Mouse (Mus musculus) adrenal gland, postnatal 4 days (tissue): ENCODE data around the gene Ptprh. TPM values are rescaled to one million over a fixed set of nuclear protein-coding genes. Genes with fewer than 3 reads are reported as not detected.

Experiments
- DNase-seq, 2 experiments: peaks; one replicate each; pipeline ENCODE4 v3.0.0; 2021 to 2022; ENCODE audit warnings: low spot score in 2 of 2, mixed read lengths in 2 of 2
- long read RNA-seq, 2 experiments: library from polyadenylated mRNA; stranded (forward); transcript quantifications; one replicate each; pipeline ENCODE4 v2.0.0; 2021
- total RNA-seq, 2 experiments: library from RNA; stranded (reverse); gene quantifications; 2 replicates each; pipeline ENCODE4 v1.2.3; 2021

Ptprh gene
- under 1 TPM in 1 of 2 experiments, not detected in 1; 0.23 TPM for total RNA-seq
- long read RNA-seq, experiment 1, result 0 reads
- long read RNA-seq, experiment 2, partial matches to known transcripts, result 0 of 3 reads
- long read RNA-seq, experiment 2, other reads (novel, unspliced or antisense), result 3 of 3 reads

GRCm38 (mm10) chr7:4603873-4604272 is at the start of gene Ptprh:
Gene Ptprh (minus strand): TSS chr7:4604041.
- no peak for DNase-seq

DNA sequence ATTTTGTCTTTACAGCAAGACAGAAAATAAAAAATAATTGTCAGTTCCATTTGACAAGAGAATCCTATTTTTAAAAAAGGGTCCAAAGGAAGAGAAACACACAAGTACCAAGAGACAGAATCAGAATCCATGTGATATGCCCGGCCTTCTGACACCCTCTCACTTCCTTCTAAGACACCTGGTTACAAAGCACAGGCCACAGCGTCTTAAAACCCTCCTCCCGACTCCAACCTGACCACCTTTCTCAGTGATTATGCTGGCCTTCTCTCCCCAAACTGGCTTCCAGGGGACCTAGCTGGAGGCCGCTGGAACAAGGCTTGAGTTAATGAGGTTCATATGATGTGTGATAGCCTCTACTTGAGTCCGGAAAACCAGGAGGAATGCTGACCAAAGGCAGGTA is 49.5 kb upstream of the Ptprh start:
- no peak for DNase-seq

DNA sequence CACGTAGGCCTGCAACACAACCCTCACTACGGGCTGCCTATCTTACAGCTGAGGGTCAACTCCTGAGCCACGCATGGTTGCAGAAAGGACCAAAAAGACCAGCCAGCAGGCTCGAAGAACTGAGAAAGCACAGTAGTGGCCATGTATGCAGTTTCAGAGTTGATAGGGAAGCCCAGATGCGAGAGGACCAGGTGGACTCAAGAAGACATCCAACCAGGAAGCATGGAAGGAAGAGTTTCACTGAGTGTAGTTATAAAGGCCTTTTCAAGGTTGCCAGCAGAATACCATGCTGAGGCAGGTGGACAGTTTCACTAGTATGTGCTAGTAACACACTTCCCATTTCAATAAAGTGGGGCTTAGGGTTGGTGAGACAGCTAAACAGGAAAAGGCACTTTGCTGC is 48.9 kb upstream of the Ptprh start:
- no peak for DNase-seq

- DNase-seq, result no peak
These were observed 47.7 kb upstream of the Ptprh start for GRCm38 (mm10) chr7:4651581-4651980.

DNA sequence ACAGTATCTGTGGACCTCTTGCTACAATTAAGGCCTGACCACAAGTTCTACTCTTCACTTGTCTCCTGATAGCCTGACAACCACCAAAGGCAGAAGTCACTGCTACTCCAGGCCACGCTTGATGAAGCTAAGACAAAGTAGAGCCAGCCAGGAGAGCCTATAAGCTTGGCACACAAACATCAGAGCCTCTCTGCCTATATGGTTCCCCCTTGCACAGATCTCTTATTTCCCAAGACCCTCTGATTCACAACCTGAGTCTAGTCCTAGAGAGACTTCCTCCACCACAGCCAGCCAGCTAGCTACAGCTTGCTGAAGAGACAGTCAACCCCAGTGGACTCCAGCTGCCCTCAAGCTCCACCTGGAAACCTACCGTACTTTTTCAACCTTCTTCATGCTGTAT is 44.2 kb upstream of the Ptprh start:
- no peak for DNase-seq

- no peak for DNase-seq
These were observed 43.5 kb upstream of the Ptprh start for GRCm38 (mm10) chr7:4647291-4647690.

DNA sequence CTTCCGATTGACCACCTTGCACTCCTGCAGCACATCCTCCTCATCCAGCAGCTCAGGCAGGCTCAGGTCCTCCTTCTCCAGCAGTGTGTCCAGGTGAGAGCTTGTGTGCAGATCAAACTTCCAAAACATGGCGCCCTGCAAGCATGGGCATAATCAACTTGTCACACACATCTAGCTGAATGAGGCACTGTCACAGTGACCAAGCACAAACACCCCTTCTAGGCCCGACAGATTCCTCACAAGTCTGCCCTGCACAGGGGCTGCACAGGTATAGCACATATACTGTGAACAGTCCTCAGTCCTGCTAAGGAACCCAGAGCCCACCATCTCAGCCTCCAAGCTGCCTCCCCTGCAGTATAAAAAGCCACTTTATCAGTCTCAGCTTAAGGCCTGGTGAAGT is 43.0 kb upstream of the Ptprh start:
- DNase-seq, result no peak

DNA sequence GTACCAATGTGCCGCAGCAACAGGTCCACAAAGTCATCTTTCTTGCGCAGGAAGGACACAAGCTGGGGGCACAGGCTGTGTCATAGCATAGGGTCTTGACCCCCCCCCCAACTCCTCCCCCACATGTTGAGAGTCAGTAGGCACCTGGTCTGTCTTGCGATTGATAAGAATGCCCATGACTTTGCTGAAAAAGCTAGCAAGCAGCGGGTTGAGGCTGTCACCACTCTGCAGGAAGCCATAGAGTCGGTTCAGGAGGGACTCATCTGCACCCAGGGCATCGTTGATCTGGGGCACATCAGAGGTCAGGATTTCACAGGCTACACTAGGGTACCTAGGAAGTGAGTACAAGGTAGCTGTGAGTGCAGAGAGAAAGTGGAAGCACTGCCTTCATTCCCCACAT is 39.4 kb upstream of the Ptprh start:
- no peak for DNase-seq

DNA sequence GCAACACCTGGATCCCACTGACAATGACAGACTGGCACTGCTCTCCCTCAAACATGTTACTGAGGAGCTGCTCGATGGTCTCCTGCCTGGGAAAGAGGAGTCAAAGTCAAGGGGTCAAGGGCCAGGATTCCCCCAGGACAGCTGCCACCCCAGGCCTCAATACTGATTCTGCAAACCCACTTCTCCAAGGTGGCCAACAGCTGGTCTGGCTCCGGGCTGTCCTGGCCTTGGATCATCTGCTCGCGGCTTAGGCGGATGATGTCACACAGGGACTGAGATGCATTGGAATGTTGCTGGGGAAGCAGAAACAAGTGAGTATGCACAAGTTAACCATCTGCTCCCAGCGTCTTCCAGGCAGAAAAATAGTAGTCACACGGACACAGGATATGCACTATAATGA is 38.1 kb upstream of the Ptprh start:
- no peak for DNase-seq

DNA sequence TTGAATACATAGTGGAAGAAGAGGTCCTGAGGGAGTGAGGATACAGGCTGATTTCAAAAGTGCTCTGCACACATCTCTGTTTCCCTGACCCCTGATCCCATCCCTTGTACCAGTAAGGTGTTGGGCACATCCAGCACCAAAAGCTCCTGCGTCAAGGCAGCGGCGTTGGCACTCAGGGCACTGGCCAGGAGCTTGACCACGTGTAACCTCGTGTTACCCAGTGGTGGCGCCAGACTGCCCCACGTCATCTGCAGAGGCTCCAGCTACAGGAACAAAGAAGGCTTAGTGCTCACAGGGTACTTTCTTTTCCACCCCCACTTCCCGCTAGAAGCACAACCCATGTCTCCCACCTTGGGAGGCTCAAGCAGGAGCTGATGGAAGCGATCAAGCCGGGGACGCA is 37.3 kb upstream of the Ptprh start:
- no peak for DNase-seq

DNA sequence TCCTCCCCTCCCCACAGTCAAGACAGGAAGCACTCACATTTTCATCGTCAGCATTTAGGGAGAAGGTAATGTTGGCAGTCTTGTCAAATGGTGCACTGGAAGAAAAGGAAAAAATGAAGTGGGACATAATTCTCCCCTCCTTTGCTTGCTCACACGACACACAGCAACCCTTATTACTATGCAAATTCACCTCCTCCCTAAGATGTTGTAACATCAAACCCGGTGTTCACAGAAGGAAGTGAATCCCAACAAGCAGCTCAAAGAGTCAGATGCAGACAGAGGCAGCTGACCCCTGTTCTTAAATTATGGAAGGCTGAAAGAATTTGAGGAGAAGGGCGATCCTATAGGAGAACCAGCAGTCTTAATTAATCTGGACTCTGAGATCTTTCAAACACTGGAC is 32.3 kb upstream of the Ptprh start:
- DNase-seq, result no peak

GRCm38 (mm10) chr7:4631031-4631430 is 27.2 kb upstream of the Ptprh start, which contains the start of gene Tmem86b:
Gene Tmem86b (minus strand): TSS chr7:4631422.
- DNase-seq, result no peak

DNA sequence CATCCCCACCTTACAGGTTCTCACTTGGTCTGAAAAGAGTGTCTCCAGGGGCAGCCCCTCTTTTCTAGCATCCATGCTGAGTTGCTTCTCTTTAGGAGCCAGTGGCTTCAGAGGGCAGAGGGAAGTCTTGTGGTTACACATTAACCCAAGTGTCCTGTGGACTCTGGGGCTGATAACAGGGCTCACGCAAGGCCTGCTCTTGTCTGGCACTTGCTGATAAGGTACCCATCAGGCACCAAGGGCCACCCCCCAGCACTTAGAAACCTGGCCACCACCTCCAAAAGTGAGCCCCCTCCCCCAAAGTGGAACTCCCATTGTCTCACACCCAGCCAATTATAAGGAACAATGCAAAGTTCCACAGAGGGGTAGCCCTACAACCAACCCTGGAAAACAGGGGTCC is 26.4 kb upstream of the Ptprh start:
- no peak for DNase-seq

- no peak for DNase-seq
These were observed 25.7 kb upstream of the Ptprh start for GRCm38 (mm10) chr7:4629586-4629985.

DNA sequence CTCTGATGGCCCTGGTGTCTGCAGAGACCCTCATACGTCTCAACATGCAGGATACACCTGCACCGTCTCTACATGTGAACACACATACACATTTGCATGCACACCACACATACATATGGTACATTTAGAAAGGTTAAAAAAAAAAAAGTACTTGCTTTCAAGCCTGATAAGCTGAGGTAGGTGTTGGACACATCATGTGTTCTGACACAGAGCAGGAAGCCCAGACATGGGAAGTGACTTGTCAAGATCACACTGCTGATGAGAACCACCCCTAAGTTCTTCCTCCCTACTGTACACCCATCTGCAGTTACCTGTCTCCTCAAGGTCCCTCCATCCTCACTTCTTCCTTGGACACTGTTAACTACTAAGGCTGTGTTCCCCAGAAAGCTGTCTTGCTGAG is 22.1 kb upstream of the Ptprh start:
- DNase-seq, result no peak

- DNase-seq, result no peak
These were observed 20.5 kb upstream of the Ptprh start for GRCm38 (mm10) chr7:4624343-4624742.

GRCm38 (mm10) chr7:4623544-4624189 is 19.8 kb upstream of the Ptprh start:
- DNase-seq, result no peak

DNA sequence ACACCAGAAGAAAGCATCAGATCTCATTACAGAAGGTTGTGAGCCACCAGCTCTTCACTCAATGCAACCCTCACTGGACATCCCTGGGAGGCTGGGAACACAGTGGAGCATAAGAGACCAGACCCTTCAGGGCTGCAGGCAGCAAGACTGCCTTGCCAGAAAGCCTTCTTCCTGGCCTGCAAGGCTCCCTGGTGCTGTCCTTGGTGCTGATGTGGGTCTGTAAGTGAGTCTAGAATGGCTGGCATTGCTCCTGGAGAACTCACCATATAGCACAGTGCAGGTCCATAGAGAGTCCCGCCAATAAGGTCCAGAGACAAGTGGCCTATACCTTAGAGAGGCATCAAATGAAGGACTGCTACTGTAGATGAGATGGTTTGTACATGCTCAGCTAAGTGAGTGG is 16.1 kb upstream of the Ptprh start:
- peak in 1 of 2 experiments; percentile 17 for DNase-seq

GRCm38 (mm10) chr7:4613740-4614403 is 10.0 kb upstream of the Ptprh start:
- DNase-seq, result no peak

DNA sequence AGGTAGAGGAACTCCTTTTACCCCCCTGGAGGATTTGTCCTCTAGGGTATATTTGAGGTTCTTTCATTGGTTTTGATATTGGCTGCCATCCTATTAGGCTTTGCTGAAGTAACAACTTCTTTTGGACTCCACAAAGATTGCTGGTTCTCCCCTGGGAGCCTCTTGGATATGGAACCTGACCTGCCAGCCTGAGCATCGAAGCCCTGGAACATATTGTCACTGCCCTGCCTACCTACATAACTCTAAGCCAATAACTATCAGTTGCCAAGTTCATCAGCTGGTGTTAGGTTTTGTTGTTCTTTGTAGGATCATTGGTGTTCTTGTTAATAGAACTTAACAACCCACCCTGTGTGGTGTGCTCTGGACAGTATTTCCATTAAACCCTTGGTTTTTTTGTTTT is 9.1 kb upstream of the Ptprh start:
- DNase-seq, result no peak

- no peak for DNase-seq
These were observed 8.5 kb upstream of the Ptprh start for GRCm38 (mm10) chr7:4612386-4612785.

DNA sequence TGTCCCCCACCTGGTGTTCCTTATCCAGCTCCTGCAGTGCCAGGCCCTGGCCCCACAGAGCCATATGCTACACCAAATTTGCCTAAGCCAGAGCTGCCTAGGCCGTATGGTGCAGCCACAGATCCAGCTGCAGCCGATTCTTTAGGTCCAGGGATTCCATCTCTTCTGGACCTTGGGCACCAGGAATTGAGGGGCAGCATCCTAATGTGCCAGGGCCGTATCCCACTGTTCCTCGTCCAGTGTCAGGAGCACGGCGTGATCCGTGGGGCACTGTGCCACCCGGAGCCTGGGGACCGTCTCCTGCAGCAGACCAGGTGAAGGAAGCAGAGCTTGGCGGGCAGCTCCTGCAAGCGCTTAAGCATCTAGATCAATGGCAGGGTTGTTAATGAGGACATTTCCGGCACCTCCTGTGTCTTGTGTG is 8.1 kb upstream of the Ptprh start:
- no peak for DNase-seq

- DNase-seq, result no peak
These were observed 7.7 kb upstream of the Ptprh start for GRCm38 (mm10) chr7:4611511-4611910.
